Mouse (Mus musculus) bone marrow, adult 2 months (tissue): Measurements from ENCODE around the gene Klhdc4. TPM values are rescaled to one million over a fixed set of nuclear protein-coding genes. Genes with fewer than 3 reads are reported as not detected.

ENCODE experiments used
- H3K27ac ChIP-seq: fragments of 200-500 bp; 2 replicates; pipeline ENCODE4 v1.5.1; 2012; ENCODE audit warnings: low read depth, mild to moderate bottlenecking, control low read depth, inconsistent platforms, low read length; ENCODE audit not compliant: control insufficient read depth, poor library complexity, insufficient read depth
- H3K4me1 ChIP-seq: fragments of 200-500 bp; 2 replicates; pipeline ENCODE4 v1.6.1; 2011; ENCODE audit warnings: low read length; ENCODE audit not compliant: control insufficient read depth, insufficient read depth
- H3K4me3 ChIP-seq: fragments of 200-500 bp; replicated peaks from 2 replicates; pipeline ENCODE3; 2011; ENCODE audit warnings: mild to moderate bottlenecking, low read depth, low read length, control low read depth; ENCODE audit not compliant: control insufficient read depth
- CTCF ChIP-seq: fragments of 200-500 bp; IDR thresholded peaks from 2 replicates; pipeline ENCODE4 v1.5.1; 2011; ENCODE audit warnings: low read length, control low read depth; ENCODE audit not compliant: control insufficient read depth, insufficient read depth
- POLR2A ChIP-seq: fragments of 200-500 bp; IDR thresholded peaks from 2 replicates; pipeline ENCODE4 v1.6.1; 2011; ENCODE audit warnings: low read depth, mild to moderate bottlenecking, control low read depth, low read length, borderline replicate concordance; ENCODE audit not compliant: control insufficient read depth
- WGBS: fragments of 180-500 bp; shearing (Covaris S2); methylation state at CpG from one replicate; pipeline ENCODE4 v1.1.7; 2018; 5-methylcytosine and 5-hydroxymethylcytosine counted together
- polyA plus RNA-seq: library from polyadenylated mRNA; stranded (reverse); fragments of >200 nt; gene quantifications from 2 replicates; pipeline ENCODE4 v1.2.4, GENCODE M21; 2011; ENCODE audit warnings: low replicate concordance; ENCODE audit not compliant: missing spikeins, insufficient read depth, insufficient read length

Klhdc4 gene
- polyA plus RNA-seq, 1 experiment, result 56.2 TPM

DNA sequence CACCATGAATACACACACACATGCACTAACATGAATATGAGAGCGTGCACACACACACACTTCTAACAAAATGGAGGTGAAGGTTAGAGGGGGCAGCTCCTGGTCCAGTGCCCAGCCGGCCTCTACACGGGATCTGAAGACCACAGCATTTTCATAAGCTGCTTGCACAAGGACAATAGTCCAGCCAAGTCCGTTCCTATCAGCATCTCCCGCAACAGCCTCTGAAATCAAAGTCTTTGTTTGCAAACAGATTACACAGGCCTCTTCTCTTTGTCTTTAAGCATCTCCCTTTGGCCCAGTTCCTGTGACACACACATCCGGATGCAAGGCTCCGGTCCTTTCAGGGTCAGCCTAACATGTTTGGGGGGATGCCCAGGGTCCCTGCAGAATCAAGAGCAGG is 39.5 kb upstream of the Klhdc4 start:
- Histone ChIP-seq H3K4me1 (no peaks in the 10 kb centered on the region; the same call in 1 of the 2 replicates), H3K4me3 (no peak overlapping the region), H3K27ac (no peak overlapping the region)
- 89% methylated on average over 7 of the region's 7 CpGs for WGBS
- TF ChIP-seq CTCF (no peak), POLR2A (no peak)

DNA sequence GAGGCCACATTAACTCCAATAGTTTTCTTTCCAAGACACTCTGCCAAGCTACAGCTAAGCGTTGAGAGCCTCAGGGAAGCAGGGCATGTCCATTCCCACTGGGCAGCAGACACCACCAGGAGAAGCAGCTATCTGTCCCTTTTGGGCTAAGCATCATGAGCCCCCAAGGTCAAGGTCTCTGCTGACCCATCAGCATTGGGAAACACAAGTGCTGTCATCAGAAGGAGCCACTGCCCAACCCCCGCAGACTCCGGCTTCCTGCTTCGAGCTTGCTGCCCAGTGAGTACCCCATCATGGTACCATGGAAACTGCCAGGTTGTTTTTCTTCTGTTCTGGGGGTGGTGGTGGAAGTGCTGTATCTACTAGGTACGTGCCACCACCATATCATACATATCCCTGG is 38.8 kb upstream of the Klhdc4 start:
- H3K4me1 ChIP-seq, result no peaks in the 10 kb centered on the region; the same call in 1 of the 2 replicates
- H3K4me3 ChIP-seq, result no peak overlapping the region
- 75% methylated on average over 5 of the region's 5 CpGs for WGBS
- no peak overlapping the region for H3K27ac ChIP-seq
- TF ChIP-seq POLR2A, result no peak
- no peak for TF ChIP-seq CTCF

DNA sequence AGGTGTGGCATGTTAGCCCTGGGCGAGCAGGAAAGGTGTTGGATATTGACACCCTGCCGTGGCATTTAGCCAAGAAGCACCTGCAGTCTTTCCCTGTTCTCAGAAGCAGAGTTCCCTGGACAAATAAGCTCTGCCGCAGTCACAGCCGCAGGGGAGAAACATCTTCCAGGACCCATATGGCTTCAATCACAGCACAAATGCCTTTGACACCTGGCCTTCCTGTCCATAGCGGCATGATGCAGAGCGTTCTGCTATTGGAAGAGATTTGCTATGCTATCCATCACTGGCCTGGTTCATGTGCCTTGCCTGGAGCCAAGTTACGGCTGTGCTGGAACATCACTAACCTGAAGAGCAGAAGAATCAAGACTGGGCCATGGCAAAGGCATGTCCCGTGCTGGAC is 36.0 kb upstream of the Klhdc4 start:
- TF ChIP-seq POLR2A, result no peak
- TF ChIP-seq CTCF, result no peak
- 86% methylated on average over 8 of the region's 8 CpGs for WGBS
- Histone ChIP-seq H3K4me1 (no peaks in the 10 kb centered on the region; the same call in 1 of the 2 replicates), H3K4me3 (no peak overlapping the region), H3K27ac (no peak overlapping the region)

DNA sequence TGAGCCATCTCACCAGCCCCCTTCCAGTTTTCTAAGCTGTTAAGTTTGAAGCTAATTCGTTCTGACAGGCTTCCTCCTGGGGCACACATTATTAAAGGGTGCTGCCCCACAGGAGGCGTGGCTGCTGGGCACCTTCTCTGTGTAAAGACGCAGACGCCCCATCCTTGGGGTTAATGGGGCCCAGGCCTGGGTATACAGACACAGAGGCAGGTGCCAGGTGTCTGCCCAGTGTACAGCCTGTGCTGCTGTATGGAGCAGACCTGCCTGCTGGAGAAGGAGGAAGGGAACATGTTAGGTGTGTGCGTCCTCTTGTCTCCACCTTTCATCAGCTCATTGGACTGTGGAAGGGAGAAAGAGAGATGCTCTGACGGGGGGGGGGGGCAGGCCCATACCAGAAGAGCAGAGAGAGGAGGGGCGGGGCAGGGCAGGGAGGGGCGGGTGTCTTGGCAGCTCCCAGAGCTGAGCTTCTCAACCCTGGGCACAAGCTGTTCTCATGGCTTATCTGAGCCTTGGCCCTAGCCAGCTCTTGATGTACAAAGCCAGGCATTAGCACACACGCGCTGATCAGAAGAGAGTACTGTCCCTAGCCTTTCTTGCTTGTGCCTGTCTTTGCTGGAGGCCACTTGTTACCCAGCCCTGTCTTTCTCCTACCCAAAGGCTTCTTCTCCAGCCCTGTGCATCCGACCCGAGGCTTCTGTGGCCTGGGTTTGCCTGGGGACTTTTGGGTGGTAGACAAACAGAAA is 32.6 kb upstream of the Klhdc4 start:
- Histone ChIP-seq H3K4me3 (no peak overlapping the region), H3K27ac (no peak overlapping the region), H3K4me1 (no peaks in the 10 kb centered on the region; the same call in 1 of the 2 replicates)
- TF ChIP-seq POLR2A (no peak), CTCF (no peak)
- WGBS, result 54% methylated on average over 12 of the region's 12 CpGs

DNA sequence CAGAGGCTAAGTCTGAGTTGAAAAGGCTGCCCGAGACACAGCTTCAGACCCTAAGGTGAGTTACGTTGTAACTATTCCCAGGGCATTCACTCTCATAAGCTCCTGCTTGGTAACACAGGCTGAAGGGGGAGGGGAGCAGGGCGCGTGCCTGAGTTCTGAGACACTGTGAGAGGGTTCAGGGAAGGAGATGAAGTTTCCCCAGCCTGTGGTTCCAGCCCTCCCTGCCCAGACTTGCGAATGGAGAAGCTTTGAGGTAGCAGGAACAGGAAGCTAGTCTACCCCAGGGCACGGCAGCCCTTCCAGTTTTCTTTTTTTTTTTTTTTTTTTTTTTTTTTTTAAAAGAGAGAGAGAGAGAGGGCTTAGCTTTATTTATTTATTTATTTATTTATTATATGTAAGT is 31.9 kb upstream of the Klhdc4 start:
- H3K4me1 ChIP-seq, result no peaks in the 10 kb centered on the region; the same call in 1 of the 2 replicates
- no peak overlapping the region for H3K4me3 ChIP-seq
- WGBS, result 12% methylated on average over 6 of the region's 6 CpGs
- TF ChIP-seq POLR2A (no peak), CTCF (no peak)
- no peak overlapping the region for H3K27ac ChIP-seq

DNA sequence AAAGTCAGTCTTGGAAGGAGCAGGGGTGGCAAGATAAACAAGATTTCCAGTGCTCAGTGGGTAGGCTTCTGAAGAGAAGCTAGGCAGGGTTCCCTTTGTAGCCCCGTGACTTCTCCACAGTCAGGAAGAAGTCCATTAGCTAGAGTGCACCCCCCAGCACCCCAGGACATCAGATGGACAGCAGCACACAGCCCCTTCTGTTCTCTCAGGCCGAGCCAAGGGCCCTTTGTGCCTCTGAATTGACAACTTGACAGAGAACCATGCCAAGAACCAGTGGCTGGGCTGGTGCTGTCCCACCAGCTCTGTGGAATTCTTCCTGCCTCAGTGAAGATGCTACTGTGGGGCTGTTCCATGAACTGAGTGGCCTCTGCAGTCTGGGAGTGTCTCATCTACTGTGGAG is 28.4 kb upstream of the Klhdc4 start:
- Histone ChIP-seq H3K27ac (no peak overlapping the region), H3K4me1 (no peaks in the 10 kb centered on the region; the same call in 1 of the 2 replicates), H3K4me3 (no peak overlapping the region)
- TF ChIP-seq POLR2A (no peak), CTCF (no peak)
- WGBS, result 67% methylated on average over 2 of the region's 2 CpGs

DNA sequence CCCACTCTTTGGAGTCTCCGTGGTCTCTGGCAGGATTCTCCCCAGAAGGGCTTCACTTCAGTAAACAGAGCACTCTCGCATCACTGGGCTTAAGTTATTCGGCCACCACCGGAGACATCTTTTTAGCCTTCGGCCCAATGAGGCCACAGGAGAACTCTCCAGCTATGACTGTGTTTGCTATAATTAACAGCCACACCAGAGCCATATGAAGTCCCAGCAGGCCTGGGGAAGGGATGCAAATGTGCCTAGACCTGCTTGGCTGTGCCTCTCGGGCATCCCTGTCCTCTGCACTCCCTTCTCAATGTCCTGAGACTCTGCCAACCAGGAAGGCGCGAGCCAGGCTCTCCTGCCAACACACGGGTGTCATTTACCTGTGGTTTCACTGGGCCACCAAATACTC is 28.0 kb upstream of the Klhdc4 start:
- Histone ChIP-seq H3K4me1 (no peaks in the 10 kb centered on the region; the same call in 1 of the 2 replicates), H3K27ac (no peak overlapping the region), H3K4me3 (no peak overlapping the region)
- WGBS, result 72% methylated on average over 9 of the region's 9 CpGs
- TF ChIP-seq POLR2A, result no peak
- TF ChIP-seq CTCF, result no peak

DNA sequence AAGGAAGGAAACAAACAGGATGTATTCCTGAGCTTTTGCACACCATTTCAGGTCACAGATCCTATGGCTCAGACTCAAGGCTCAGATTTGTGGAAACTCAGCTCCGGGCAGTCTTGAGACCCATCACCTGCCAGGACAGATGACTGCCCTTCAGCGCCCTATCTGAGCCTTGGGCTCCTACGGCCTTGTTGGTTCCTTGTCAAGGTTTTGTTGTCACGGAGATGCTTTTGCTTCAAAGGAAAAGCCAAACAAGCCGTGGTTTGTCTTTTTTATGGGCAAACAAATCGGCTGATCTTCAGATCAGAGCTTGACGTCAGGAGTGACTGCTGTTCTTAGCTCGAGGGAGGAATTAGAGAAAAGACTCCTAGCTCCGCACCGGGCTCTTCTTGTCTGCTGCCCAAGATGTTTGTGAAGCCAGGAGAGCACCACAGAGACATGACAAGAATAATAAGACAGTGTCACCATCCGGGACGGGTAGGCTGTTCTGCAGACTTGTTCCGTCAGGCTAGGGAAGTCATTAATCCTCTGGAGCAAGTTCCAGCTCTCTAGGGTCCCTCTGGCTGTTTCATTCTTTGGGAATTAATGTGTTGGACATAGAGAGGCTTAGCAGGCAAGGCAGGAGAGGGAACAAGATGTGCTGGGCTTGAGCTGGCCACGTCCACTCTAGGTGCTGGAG is 26.8 kb upstream of the Klhdc4 start:
- Histone ChIP-seq H3K4me1 (no peaks in the 10 kb centered on the region; the same call in 1 of the 2 replicates), H3K4me3 (no peak overlapping the region), H3K27ac (no peak overlapping the region)
- WGBS, result 80% methylated on average over 14 of the region's 14 CpGs
- TF ChIP-seq POLR2A, result no peak
- no peak for TF ChIP-seq CTCF

DNA sequence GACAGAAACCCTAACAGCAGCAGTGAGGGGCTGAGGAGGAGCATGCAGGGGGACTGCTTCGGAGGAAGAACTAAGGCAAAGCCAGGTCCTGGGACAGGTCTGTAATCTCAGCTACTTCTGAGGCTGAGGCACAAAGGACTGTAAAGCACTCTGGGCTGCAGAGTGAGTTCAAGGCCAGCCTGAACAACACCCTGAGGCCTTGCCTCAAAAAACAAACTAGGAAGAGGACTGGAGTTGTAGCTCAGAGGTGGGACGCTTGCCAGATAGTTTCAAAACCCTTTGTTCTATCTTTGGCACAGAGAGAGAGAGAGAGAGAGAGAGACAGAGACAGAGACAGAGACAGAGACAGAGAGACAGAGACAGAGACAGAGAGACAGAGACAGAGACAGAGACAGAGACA is 24.2 kb upstream of the Klhdc4 start:
- TF ChIP-seq CTCF, result no peak
- TF ChIP-seq POLR2A, result no peak

More for the DNA sequence above, 24.2 kb upstream of the Klhdc4 start:
- no peak overlapping the region for H3K27ac ChIP-seq
- H3K4me1 ChIP-seq, result peaks cover 2% of the 10 kb centered on the region; the same call in 1 of the 2 replicates
- H3K4me3 ChIP-seq, result no peak overlapping the region
- WGBS, result 68% methylated on average over 2 of the region's 2 CpGs
